Mouse (Mus musculus): Measurements from ENCODE around the gene Kcnmb1.

GRCm38 (mm10) chr11:33937641-33938040, 25.2 kb upstream of the Kcnmb1 start:
- TF ChIP-seq CTCF (IDR thresholded peaks at IDR 0.05; ENCODE audit: extremely low read depth, insufficient read depth, insufficient read length, insufficient replicate concordance) (no peak), POLR2A (IDR thresholded peaks at IDR 0.05; ENCODE audit: low read depth, low read length) (no peak)
